Mouse (Mus musculus) kidney, postnatal 10 days (tissue): ENCODE measurements at regions not wholly inside any gene's neighbourhood (a gene's known extent, or its start where the extent isn't known, plus 50 kb on each side); places are given as distances from the start of the nearest gene placed in this dataset.

Experiments
- DNase-seq: peaks from one replicate; pipeline ENCODE4 v3.0.0; 2021; ENCODE audit warnings: mixed read lengths

DNA sequence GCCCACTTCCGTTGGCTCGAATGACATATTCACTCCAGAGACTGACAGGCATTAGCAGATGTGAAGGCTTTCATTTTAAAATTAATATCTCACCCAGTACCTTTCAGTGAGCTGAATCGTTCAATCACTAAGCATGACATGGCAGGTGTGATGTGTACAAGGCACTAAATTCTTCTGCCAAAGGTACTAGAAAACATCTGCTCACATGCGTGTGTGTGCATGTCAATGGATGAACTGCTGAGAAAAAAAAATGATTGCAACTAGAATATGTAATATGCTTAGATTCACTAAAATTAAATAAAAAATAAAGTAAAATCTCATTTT lies 191.6 kb upstream of the Mageb18 start:
- no peak for DNase-seq

DNA sequence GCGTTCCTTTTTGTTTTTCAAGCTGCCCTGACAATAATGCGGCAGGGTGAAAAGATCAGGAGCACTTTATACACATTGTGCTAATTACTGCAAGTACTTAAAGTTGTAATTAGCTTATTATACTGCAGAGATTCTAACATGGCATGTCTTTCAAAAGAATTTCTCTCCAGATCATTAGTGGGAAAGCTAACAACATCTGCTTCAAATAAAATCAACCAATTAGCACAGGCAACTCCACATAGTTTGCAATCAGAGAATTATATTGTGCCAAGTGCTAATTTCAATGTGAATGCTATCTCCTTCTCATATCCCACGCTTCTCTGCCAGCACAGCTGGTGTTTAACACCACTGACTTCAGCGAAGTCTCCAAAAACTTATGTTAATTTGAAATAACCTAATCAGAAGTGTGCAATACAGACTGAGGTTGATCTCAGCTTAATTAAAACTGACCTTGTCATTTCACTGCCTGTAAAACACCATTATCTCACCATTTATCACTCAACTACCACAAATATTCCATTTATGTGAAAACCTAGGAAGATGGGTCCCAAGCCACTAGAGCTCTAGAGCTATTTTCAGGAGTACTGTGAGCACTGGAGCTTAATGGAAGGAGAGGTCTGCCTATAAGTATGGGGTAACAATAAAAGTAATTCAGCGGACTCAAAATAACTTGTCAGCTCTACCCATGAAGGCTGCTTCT lies 191.1 kb upstream of the Mageb18 start:
- DNase-seq: no peak

DNA sequence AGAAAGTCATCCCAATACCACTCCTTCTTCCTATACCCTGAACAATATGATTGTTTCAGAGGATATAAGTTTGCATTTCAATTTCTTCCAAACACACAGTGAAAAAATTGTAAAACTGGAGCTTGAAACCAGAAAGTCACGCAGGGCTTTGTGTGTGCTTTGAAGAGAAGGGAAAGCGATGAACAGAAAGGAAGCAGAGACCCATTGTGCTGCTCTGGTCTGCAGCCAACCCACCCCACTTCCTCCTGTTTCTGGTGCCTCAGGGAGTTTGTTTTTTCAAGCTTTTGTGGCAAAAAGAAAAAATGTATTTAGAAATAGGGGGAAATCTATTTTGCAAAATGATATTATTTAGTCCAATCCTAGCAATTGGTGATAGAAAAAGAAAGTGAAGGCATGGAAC lies 187.4 kb upstream of the Mageb18 start:
- peak; percentile 4 for DNase-seq

DNA sequence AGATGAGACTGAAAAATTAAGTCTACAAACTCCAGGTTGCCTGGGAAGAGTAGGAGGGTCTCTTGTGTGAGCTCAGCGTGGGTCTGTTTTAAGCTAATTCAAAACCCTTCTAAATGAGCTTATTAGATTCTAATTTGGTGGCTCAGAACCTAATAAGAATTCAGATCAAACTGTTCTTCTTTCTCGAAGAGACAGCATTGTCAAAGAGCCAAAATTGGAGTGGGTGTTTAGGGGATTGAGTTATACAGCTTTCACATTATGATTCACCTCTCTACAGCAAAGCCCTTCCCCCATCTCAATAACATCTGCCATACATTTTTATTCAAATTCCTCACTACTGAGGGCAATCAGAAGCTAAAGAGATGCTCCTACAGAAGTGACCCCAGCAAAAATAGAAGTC lies 140.7 kb upstream of the Mageb18 start:
- DNase-seq: no peak

DNA sequence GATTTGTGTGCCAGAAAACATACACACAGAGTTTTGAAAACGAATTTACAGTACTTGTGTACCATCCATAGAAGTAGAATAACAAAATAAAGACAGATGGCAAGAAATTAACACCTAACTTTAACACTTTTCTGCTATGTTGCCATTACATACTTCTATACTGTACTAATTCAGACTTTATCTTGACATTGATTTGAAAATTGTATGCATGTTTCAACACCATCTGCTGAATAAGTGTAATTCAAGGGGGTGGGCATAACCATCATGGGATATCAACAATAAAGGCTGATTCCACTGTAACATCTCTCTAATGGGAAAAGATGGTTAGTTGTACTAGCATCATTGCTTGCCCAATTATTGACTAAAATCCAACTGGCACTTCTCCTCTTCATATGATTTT lies 110.9 kb upstream of the Mageb18 start:
- no peak for DNase-seq

DNA sequence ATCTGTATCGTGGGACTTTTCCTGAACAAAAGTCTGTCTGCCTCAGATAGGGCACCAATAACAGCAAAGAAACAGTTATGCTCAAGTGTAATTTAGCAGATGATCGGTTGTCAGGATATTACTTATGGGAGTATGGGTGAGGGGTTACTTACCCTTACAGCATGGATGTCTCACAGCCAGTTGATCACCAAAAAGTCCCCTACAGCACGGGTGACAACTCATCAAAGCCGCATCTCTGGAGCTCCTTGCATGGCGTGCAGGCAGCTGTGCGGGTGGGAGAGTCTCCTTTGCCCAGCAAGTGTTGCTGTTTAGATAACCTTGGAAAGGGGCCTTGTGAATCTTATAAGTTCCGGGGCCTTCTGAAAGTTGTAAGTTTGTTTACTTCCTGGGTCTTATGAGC lies 80.4 kb upstream of the Mageb18 start:
- no peak for DNase-seq

DNA sequence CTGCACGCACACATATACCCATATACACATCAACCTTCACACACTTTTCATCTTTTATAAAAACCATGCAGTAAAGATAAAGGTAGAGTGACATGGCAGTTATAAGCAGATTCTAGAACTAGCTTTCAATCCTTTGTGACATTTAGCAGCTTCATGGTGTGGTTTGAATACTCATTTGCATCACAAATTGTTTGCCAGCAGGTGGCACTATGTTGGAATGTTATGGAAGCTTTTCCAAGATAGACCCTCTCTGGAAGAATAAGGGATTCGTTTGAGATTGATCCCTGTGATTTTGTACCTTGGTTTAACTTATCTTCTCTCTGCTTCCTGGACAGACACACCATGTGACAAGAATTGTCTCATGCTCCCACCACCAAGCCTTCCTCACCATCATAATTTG lies 61.8 kb upstream of the Mageb18 start:
- peak; percentile 8 for DNase-seq
